Comparison of ENCODE assay signal across 8 mouse cellular contexts in the genomic region with DNA sequence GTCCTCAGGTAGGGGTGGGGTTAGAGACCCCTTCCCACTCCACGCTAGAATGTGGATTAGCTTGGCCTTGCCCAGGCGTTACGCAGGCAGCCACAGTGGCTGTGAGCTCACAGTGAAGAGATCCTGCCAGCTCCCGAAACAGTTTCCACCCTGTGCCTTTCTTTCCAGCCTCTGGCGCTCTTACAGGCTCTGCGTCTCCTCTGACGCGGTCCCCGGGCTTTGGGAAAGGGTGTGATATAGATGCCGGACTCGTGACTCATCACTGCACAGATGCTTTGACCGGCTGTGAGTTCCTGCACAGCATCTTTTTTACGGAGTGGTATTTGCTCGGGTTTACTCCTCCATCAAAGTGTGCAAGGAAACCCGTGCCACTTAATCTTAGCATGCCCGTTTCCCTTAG. TPM values are rescaled to one million over a fixed set of nuclear protein-coding genes. Genes with fewer than 3 reads are reported as not detected.
DNase-seq lines count a peak whose midpoint lies in the region; ATAC-seq lines count a peak whose summit lies in the region.

No protein-coding gene starts in this region.

- peak; percentile 28 for DNase-seq in lung, postnatal 10 days
- no peak for DNase-seq in lung, postnatal 25 days (ENCODE audit: low spot score)
- peak; percentile 27 to 42 for DNase-seq in frontal cortex, postnatal 14 days (ENCODE audit: low spot score in 2 of 2)
- peak; percentile 61 to 71 for DNase-seq in layer of hippocampus, adult 8-10 months (ENCODE audit: low spot score in 2 of 2)
- peak; percentile 39 for DNase-seq in skeletal muscle tissue, adult 2 months (ENCODE audit: low read depth, low spot score)
- no peak for DNase-seq in kidney, postnatal 4 days
- no peak for DNase-seq in thymus, postnatal 14 days

- ATAC-seq in activated CD4-positive, CD25-positive, alpha-beta regulatory T cell, adult 4 months, result no peak

RNA-seq across cellular contexts. Expression of gene Frrs1, which starts 46.6 kb away (rescaled TPM):
- 1 to 10 TPM in 2 of 4 experiments, under 1 TPM in 2; 0.47 to 3.0 (median 1.5) TPM for total RNA-seq in layer of hippocampus, adult 8-10 months (2022)
- polyA plus RNA-seq in activated CD4-positive, CD25-positive, alpha-beta regulatory T cell, adult 4 months (2017; shearing (Covaris generic)), result 10 to 100 TPM; 13.8 to 26.3 TPM

Comparison
In these comparisons a context has a peak if more than half of its experiments do, and no peak if none do; other contexts are left out.
1. DNase-seq: peak in lung, postnatal 10 days (single experiment), frontal cortex, postnatal 14 days (2 of 2), layer of hippocampus, adult 8-10 months (2 of 2) and skeletal muscle tissue, adult 2 months (single experiment); none in lung, postnatal 25 days (single experiment), kidney, postnatal 4 days (0 of 2) and thymus, postnatal 14 days (single experiment).